Mouse (Mus musculus): ENCODE measurements around the gene Abtb2. TPM values are rescaled to one million over a fixed set of nuclear protein-coding genes. Genes with fewer than 3 reads are reported as not detected.
A peak's percentile ranks its signal among the peaks of the same experiment; 100 is the strongest.
"Not testable (repeated sequence)": the region's sequence is repeated elsewhere in the genome, so short reads cannot be mapped to it uniquely, and the experiment has no call there.

The Abtb2 gene
- polyA plus RNA-seq (2014; fragmentation: Nextera tagmentation; extraction: Ambion mirVana) = 11.5 and 11.6 TPM in 2 replicates

DNA sequence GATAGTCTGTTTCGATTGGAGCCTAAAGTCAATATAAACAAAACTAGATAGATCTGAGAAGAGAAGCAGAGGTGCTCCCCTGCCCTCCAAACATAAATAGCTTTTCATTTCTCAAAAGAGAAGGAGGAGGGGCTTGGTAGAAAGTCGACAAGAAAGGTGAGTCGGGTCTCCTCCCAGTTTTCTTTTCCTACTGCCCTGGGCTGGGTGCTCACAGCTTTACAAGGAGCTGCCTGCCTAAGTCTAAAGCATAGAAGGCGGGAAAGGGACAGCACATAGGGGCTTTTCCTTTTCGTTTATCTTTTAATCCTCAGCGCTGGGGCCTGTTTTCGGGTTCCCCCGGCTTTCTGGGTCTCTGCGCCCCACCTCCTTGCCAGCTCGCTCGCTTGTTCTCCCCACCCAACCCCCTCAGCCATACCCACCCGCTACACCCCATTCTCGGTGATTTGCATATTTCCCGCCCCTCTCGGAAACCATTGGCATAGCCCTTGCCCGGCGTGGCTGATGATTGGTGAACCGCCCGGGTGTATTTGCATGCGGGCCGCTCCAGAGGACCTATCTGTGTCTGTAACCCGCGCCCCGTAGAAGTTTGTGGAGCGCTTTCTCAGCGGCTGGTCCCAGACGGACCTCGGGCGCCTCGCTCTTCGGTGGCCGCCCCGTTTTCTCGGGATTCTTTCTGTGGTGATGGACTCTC is at the start of gene Abtb2:
TSS of gene Abtb2 (plus strand) at position 579 of the 691 bp plus-strand sequence.
- Histone ChIP-seq H3K4me3 (ENCODE audit: low read depth, low read length) (peak within 1 kb of the TSS; percentile 70), H3K27me3 (ENCODE audit: control insufficient read depth, insufficient read depth, low read length) (no peaks in the 10 kb centered on the region), H3K4me1 (ENCODE audit: control insufficient read depth, insufficient read depth, low read length) (peaks cover 17% of the 10 kb centered on the region), H3K4me2 (ENCODE audit: low read depth, severe bottlenecking) (peak within 1 kb of the TSS; percentile 95), H3K9me3 (ENCODE audit: control insufficient read depth, low read length) (no peaks in the 10 kb centered on the region), H3K27ac (replicated peaks; ENCODE audit: low read depth, low read length) (peak within 1 kb of the TSS; percentile 76), H3K9ac (ENCODE audit: low read length) (peak within 1 kb of the TSS; percentile 71), H3K36me3 (ENCODE audit: control insufficient read depth, insufficient read depth, low read length) (no peaks in the 10 kb centered on the region)
- WGBS = under 1% methylated on average over 34 of the region's 34 CpGs
- ATAC-seq (ENCODE audit: insufficient number of reproducible peaks, low FRiP score, low TSS enrichment, low read depth) (peak; percentile 93), DNase-seq (ENCODE audit: low spot score) (peak; percentile 94)

DNA sequence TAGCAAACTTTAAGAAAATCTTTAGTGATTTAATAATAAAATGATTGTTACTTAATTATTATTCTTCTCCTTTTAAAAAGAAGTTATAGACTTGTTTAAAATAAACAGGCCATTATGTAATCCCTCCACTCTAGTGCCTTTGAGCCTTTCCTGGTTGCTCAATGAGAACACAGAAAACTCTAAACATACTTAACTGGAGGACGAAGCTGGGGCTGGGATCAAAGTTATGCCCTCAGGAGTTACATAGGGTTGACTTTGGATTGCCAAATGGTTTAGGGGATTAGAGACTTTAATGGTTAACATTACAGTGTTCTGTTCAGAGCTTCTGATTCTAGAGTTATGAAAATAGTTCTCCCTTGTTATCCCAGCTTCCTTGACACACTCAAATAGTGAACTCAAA is 49.6 kb upstream of the Abtb2 start:
- H3K27ac ChIP-seq (replicated peaks; ENCODE audit: low read depth, low read length) = no peak overlapping the region

DNA sequence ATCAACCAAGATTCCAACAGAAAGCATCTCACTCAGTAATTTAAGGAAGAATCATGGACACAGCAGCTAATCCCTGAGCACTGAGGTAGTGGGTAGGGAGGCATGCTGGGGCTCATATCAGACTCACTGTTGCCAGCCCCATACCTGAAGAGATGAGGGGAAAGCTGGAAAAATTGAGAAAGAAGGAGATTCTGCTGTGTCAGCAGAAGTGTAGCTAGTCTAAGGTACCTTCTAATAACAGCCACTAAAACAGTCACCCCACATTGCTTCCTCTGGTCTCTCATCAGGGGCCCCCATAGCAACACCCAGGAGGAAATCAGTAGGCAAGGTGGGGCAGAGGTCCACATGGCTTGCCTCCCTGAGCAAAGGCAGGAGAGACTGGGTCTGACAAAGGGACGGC is 40.5 kb upstream of the Abtb2 start:
- no peaks in the 10 kb centered on the region for H3K4me1 ChIP-seq (ENCODE audit: control insufficient read depth, insufficient read depth, low read length)
- H3K4me3 ChIP-seq (ENCODE audit: low read depth, low read length) = no peak overlapping the region
- H3K27me3 ChIP-seq (ENCODE audit: control insufficient read depth, insufficient read depth, low read length) = no peaks in the 10 kb centered on the region
- H3K36me3 ChIP-seq (ENCODE audit: control insufficient read depth, insufficient read depth, low read length) = no peaks in the 10 kb centered on the region
- H3K9ac ChIP-seq (ENCODE audit: low read length) = no peak overlapping the region
- no peak for ATAC-seq (ENCODE audit: insufficient number of reproducible peaks, low FRiP score, low TSS enrichment, low read depth)
- 83% methylated on average over 1 of the region's 1 CpGs for WGBS
- no peak overlapping the region for H3K27ac ChIP-seq (replicated peaks; ENCODE audit: low read depth, low read length)
- no peak for DNase-seq (ENCODE audit: low spot score)
- no peak overlapping the region for H3K4me2 ChIP-seq (ENCODE audit: low read depth, severe bottlenecking)
- H3K9me3 ChIP-seq (ENCODE audit: control insufficient read depth, low read length) = no peaks in the 10 kb centered on the region

More for the DNA sequence above, 49.6 kb upstream of the Abtb2 start:
- no peak overlapping the region for H3K9ac ChIP-seq (ENCODE audit: low read length)
- 57% methylated on average over 1 of the region's 1 CpGs for WGBS
- no peak for DNase-seq (ENCODE audit: low spot score)
- no peak for ATAC-seq (ENCODE audit: insufficient number of reproducible peaks, low FRiP score, low TSS enrichment, low read depth)
- no peak overlapping the region for H3K4me2 ChIP-seq (ENCODE audit: low read depth, severe bottlenecking)
- no peak overlapping the region for H3K4me3 ChIP-seq (ENCODE audit: low read depth, low read length)
- H3K36me3 ChIP-seq (ENCODE audit: control insufficient read depth, insufficient read depth, low read length) = no peaks in the 10 kb centered on the region
- no peaks in the 10 kb centered on the region for H3K27me3 ChIP-seq (ENCODE audit: control insufficient read depth, insufficient read depth, low read length)
- no peaks in the 10 kb centered on the region for H3K9me3 ChIP-seq (ENCODE audit: control insufficient read depth, low read length)
- H3K4me1 ChIP-seq (ENCODE audit: control insufficient read depth, insufficient read depth, low read length) = no peaks in the 10 kb centered on the region

DNA sequence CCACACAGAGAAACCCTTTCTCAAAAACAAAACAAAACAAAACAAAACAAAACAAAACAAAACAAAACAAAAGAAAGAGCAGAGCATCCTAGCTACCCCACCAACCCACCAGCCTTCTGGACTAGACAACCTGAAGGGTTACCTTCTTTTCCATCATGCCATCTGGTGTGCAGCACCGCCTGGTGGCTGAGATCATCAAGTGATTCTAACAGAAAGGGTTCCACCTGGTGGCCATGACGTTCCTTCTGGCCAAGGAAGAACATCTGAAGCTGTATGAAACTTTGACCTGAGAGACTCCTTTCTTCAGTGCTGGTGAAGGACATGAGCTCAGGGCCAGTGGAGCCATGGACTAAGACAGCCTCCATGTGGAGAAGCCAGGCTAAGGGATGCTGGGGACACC is 19.0 kb upstream of the Abtb2 start:
- ATAC-seq (ENCODE audit: insufficient number of reproducible peaks, low FRiP score, low TSS enrichment, low read depth) (no peak), DNase-seq (ENCODE audit: low spot score) (peak; percentile 73)
- no peak overlapping the region for H3K4me2 ChIP-seq (ENCODE audit: low read depth, severe bottlenecking)
- H3K4me1 ChIP-seq (ENCODE audit: control insufficient read depth, insufficient read depth, low read length) = no peaks in the 10 kb centered on the region
- H3K9me3 ChIP-seq (ENCODE audit: control insufficient read depth, low read length) = no peaks in the 10 kb centered on the region
- no peak overlapping the region for H3K9ac ChIP-seq (ENCODE audit: low read length)
- no peaks in the 10 kb centered on the region for H3K36me3 ChIP-seq (ENCODE audit: control insufficient read depth, insufficient read depth, low read length)
- no peak overlapping the region for H3K27ac ChIP-seq (replicated peaks; ENCODE audit: low read depth, low read length)
- WGBS = 16% methylated on average over 2 of the region's 2 CpGs
- no peak overlapping the region for H3K4me3 ChIP-seq (ENCODE audit: low read depth, low read length)
- no peaks in the 10 kb centered on the region for H3K27me3 ChIP-seq (ENCODE audit: control insufficient read depth, insufficient read depth, low read length)

DNA sequence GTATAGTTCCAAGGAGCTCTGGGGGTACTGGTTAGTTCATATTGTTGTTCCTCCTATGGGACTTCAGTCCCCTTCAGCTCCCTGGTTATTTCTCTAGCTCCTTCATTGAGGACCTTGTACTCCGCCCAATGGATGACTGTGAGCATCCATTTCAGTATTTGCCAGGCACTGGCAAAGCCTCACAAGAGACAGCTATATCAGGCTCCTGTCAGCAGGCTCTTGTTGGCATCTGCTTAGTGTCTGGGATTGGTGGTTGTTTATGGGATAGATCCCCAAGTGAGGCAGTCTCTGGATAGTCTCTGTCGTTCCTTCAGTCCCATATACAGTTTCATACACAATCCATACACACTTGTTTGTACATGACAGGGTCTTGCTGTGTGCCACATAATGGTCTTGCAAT is 15.8 kb upstream of the Abtb2 start:
- H3K9me3 ChIP-seq (ENCODE audit: control insufficient read depth, low read length); H3K36me3 ChIP-seq (ENCODE audit: control insufficient read depth, insufficient read depth, low read length); H3K4me1 ChIP-seq (ENCODE audit: control insufficient read depth, insufficient read depth, low read length); H3K9ac ChIP-seq (ENCODE audit: low read length); DNase-seq (ENCODE audit: low spot score); H3K4me2 ChIP-seq (ENCODE audit: low read depth, severe bottlenecking); H3K4me3 ChIP-seq (ENCODE audit: low read depth, low read length); H3K27me3 ChIP-seq (ENCODE audit: control insufficient read depth, insufficient read depth, low read length); ATAC-seq (ENCODE audit: insufficient number of reproducible peaks, low FRiP score, low TSS enrichment, low read depth); H3K27ac ChIP-seq (replicated peaks; ENCODE audit: low read depth, low read length): not testable (repeated sequence)
- 83% methylated on average over 2 of the region's 2 CpGs for WGBS

DNA sequence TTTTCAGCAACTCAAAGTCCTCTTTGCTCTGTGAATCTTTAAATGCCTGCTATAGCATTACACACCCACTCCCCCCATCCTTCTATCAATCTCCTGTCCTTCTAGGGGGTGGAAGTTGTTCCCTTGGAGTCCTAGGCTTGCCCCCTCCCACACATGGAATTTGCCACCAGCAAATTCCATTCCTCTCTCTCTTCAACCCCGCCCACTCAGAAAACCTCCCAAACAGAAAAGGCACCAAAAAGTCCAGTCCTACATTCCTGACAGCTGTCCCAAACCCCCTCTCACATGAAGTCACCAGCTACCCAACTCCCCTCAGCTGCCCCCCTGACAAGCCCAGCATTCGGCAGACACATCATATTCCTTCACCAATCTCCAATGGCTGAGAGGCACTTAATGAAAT is 12.1 kb upstream of the Abtb2 start:
- Histone ChIP-seq H3K9ac (ENCODE audit: low read length) (no peak overlapping the region), H3K27ac (replicated peaks; ENCODE audit: low read depth, low read length) (no peak overlapping the region), H3K9me3 (ENCODE audit: control insufficient read depth, low read length) (no peaks in the 10 kb centered on the region), H3K4me3 (ENCODE audit: low read depth, low read length) (no peak overlapping the region), H3K4me2 (ENCODE audit: low read depth, severe bottlenecking) (no peak overlapping the region), H3K36me3 (ENCODE audit: control insufficient read depth, insufficient read depth, low read length) (no peaks in the 10 kb centered on the region), H3K4me1 (ENCODE audit: control insufficient read depth, insufficient read depth, low read length) (no peaks in the 10 kb centered on the region), H3K27me3 (ENCODE audit: control insufficient read depth, insufficient read depth, low read length) (no peaks in the 10 kb centered on the region)
- WGBS = 65% methylated on average over 2 of the region's 2 CpGs
- ATAC-seq (ENCODE audit: insufficient number of reproducible peaks, low FRiP score, low TSS enrichment, low read depth) = no peak
- peak; percentile 15 for DNase-seq (ENCODE audit: low spot score)

DNA sequence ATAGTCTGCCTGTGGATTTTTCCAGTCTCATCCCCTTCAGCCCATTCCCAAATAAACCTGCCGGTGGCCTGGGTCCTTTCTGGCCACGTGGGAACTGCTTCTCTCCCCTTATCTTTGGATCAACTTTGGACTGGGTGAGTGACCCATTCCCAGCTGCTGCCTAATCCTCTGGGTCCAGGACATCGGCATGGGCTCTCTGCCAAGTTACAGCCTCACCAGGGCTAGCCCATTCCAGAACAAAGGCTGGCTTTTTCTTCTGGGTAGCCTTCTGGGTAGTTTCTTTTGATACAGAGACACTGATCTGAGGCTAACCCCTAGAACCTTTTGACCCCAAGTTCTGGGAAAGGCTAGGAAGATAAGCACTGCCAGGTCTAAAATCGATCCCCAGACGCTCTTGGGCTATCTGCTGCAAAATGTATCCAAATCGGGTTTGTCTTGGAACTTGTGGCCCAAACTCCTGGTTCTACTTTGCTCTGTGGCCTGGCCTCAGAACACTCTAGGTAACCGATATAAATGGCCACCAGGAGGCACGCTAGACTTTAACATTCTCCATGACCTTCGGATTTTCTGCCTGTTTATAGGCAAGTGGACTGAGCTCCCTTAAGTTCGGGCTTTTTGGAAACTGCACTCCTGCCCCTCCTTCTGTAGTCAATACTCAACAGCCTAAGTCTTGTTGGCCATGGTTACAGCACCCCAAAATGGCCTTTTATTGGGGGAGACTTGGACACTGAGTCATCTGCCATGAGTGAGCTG is 9.8 kb upstream of the Abtb2 start:
- no peaks in the 10 kb centered on the region for H3K9me3 ChIP-seq (ENCODE audit: control insufficient read depth, low read length)
- H3K4me1 ChIP-seq (ENCODE audit: control insufficient read depth, insufficient read depth, low read length) = no peaks in the 10 kb centered on the region
- 69% methylated on average over 10 of the region's 10 CpGs for WGBS
- no peaks in the 10 kb centered on the region for H3K27me3 ChIP-seq (ENCODE audit: control insufficient read depth, insufficient read depth, low read length)
- H3K27ac ChIP-seq (replicated peaks; ENCODE audit: low read depth, low read length) = no peak overlapping the region
- no peak overlapping the region for H3K9ac ChIP-seq (ENCODE audit: low read length)
- H3K4me2 ChIP-seq (ENCODE audit: low read depth, severe bottlenecking) = no peak overlapping the region
- ATAC-seq (ENCODE audit: insufficient number of reproducible peaks, low FRiP score, low TSS enrichment, low read depth) (no peak), DNase-seq (ENCODE audit: low spot score) (no peak)
- no peak overlapping the region for H3K4me3 ChIP-seq (ENCODE audit: low read depth, low read length)
- H3K36me3 ChIP-seq (ENCODE audit: control insufficient read depth, insufficient read depth, low read length) = no peaks in the 10 kb centered on the region

DNA sequence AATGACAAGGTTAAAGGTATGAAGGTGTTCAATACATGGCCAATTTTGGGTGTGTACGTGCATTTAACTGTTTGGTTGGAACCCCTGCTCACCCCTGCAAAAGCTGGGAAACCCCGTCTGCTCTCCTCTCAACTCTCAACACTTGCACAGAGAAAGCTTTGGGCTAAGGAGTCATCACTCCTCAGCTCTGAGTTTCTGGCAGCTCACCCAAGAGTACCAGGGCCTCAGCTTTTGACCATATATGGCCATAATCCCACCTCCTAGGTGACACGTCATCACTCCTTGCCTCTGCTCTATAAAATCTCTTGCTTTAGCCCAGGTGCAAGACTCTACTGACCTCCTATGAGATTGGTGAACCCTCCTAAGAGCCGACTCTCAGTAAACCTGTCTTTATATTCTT is 5.2 kb upstream of the Abtb2 start:
- H3K27ac ChIP-seq (replicated peaks; ENCODE audit: low read depth, low read length) = no peak overlapping the region
- H3K4me2 ChIP-seq (ENCODE audit: low read depth, severe bottlenecking) = no peak overlapping the region
- WGBS = 75% methylated on average over 4 of the region's 4 CpGs
- H3K4me3 ChIP-seq (ENCODE audit: low read depth, low read length) = no peak overlapping the region
- DNase-seq (ENCODE audit: low spot score) (no peak), ATAC-seq (ENCODE audit: insufficient number of reproducible peaks, low FRiP score, low TSS enrichment, low read depth) (no peak)
- H3K9ac ChIP-seq (ENCODE audit: low read length) = no peak overlapping the region
- no peaks in the 10 kb centered on the region for H3K9me3 ChIP-seq (ENCODE audit: control insufficient read depth, low read length)
- H3K36me3 ChIP-seq (ENCODE audit: control insufficient read depth, insufficient read depth, low read length) = no peaks in the 10 kb centered on the region
- no peaks in the 10 kb centered on the region for H3K27me3 ChIP-seq (ENCODE audit: control insufficient read depth, insufficient read depth, low read length)
- H3K4me1 ChIP-seq (ENCODE audit: control insufficient read depth, insufficient read depth, low read length) = no peaks in the 10 kb centered on the region

Measured in limb, embryonic 11.5 days (tissue).